Mouse (Mus musculus): ENCODE measurements around the gene Inava.

DNA sequence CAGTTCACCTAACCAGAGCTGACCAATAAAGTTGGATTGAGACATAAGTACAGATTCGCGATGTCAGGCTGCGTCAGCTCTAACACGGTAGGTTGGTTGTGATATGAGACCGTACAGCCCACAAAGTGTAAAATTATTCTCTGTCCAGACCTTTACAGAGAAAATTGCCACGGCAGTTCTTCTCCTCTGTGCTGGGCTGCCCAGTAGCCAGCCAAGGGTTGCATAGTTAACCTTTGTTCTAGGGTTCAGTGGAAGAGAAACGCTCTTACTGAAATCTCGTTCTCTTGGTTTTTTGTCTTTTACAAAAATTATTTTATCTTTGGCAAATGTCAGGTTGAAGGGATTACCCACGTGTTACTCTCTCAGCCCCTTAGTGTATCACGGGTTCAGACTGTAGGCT is 11.7 kb downstream of the Inava start:
- TF ChIP-seq CTCF (IDR thresholded peaks at IDR 0.05; ENCODE audit: borderline replicate concordance, extremely low read depth, insufficient read depth, insufficient read length) (no peak), POLR2A (IDR thresholded peaks at IDR 0.05; ENCODE audit: borderline replicate concordance, extremely low read depth, insufficient read depth, insufficient read length, poor library complexity, severe bottlenecking) (no peak)
